Mouse (Mus musculus): ENCODE results near the gene Abca8a. TPM values are rescaled to one million over a fixed set of nuclear protein-coding genes. Genes with fewer than 3 reads are reported as not detected.
"Not testable (repeated sequence)": the region's sequence is repeated elsewhere in the genome, so short reads cannot be mapped to it uniquely, and the experiment has no call there.

The Abca8a gene
- polyA plus RNA-seq, 1 experiment from 2014 or later, result 3.5 TPM

DNA sequence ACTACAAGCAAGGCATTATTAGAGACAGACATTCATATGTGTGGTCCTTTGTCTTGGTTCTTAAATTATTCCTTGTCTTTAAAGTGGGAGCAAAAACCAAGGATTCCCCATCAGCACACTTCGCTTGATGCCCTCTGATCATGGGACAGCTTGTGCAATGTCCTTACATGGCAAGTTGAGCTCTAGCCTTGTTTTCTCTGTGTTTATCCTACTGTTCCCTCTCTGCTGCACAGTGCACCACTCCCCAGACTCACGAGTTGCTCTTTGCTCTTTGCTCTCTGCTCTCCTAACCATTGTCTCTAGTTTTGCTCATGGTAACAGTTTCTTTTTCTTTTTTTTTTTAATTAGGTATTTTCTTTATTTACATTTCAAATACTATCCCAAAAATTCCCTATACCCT is 35.7 kb downstream of the Abca8a start:
- H3K4me3 ChIP-seq, result no peak overlapping the region
- H3K4me2 ChIP-seq, result no peak overlapping the region
- 83% methylated on average over 2 of the region's 2 CpGs for WGBS
- no peaks in the 10 kb centered on the region for H3K27me3 ChIP-seq
- ATAC-seq (ENCODE audit: insufficient number of reproducible peaks, low FRiP score, low TSS enrichment, low read depth), result no peak
- H3K9ac ChIP-seq, result no peak overlapping the region
- H3K4me1 ChIP-seq, result no peaks in the 10 kb centered on the region
- no peak overlapping the region for H3K27ac ChIP-seq
- H3K36me3 ChIP-seq, result no peaks in the 10 kb centered on the region
- H3K9me3 ChIP-seq, result no peaks in the 10 kb centered on the region

DNA sequence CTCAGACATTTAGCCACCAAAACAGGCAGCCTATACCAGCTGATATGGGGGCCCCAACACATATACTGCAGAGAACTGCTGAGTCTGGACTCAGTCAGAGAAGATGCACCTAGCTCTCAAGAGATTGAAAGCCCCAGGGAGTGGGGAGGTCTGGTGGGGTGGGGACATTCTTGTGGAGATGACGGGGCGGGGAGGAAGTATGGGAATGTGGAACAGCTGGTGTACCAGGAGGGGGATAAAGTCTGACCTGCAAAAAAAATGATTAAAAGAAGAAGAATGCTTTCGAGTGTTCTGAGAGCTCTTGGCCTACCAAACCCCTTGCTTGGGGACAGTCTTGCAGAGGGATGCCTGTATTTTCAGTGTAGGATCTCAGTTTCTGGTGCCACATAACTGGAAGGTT is 42.1 kb downstream of the Abca8a start:
- 61% methylated on average over 3 of the region's 3 CpGs for WGBS

DNA sequence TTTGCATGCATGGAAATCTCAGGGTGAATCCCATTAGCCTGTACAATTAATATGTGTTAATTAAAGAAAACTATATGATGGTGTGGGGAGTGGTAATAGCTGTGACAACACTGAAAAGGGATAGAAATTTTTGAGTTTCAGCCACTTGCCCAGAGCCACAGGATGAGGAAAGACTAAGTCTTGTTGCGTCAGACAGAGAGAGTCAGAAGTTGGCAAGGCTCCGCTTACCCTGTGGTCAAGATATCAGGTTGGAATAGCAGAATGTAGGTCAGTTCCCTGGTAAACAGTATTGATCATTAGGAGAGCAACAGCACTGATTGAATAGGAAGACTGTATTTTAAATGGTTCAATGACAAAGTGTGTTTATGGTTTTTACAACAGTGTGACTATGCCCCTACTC is 58.0 kb downstream of the Abca8a start:
- Histone ChIP-seq H3K9ac (no peak overlapping the region), H3K27ac (no peak overlapping the region), H3K4me1 (no peaks in the 10 kb centered on the region), H3K27me3 (no peaks in the 10 kb centered on the region), H3K4me2 (no peak overlapping the region), H3K9me3 (no peaks in the 10 kb centered on the region), H3K4me3 (no peak overlapping the region), H3K36me3 (no peaks in the 10 kb centered on the region)
- 88% methylated on average over 2 of the region's 2 CpGs for WGBS
- no peak for ATAC-seq (ENCODE audit: insufficient number of reproducible peaks, low FRiP score, low TSS enrichment, low read depth)

More for the DNA sequence above, 42.1 kb downstream of the Abca8a start:
- no peak overlapping the region for H3K4me3 ChIP-seq
- H3K9ac ChIP-seq, result no peak overlapping the region
- H3K36me3 ChIP-seq, result no peaks in the 10 kb centered on the region
- H3K4me1 ChIP-seq, result no peaks in the 10 kb centered on the region
- no peak overlapping the region for H3K4me2 ChIP-seq
- no peak for ATAC-seq (ENCODE audit: insufficient number of reproducible peaks, low FRiP score, low TSS enrichment, low read depth)
- H3K27me3 ChIP-seq, result no peaks in the 10 kb centered on the region
- H3K9me3 ChIP-seq, result no peaks in the 10 kb centered on the region
- H3K27ac ChIP-seq, result no peak overlapping the region

DNA sequence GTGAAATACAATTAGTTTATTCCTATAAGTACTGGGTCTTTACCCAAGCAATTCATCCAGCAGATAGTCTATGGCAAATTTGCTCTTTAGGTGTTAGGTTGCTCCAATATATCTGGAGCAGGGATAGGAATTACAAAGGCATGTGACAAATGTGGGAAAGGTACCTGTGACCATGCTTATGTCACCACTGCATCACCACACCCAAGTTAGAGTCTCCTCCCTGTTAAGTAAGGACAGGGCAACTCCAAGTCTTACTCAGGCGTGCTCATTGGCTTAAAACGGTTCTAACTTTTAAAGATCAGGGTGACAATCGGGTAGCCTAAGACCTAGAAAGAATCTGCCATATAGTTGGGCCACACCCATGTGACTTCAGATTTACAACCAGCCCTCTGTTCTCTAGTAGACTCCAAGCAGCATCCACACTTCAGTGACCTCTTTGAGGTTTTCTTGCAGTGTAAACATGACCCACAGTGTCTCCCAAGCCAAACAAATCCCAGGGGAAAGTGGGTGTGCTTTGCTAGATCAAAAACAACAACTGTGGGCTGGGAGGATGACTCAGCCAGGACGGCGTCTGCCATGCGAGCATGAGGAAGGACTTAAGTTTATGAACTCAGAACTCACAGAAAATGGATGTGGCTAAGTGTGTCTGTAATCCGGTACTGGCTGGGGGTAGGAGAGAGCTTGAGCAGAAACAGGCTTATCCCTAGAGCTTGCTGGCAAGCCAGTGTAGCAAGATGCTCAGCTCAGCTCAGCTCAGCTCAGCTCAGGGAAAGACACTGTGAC is 66.7 kb downstream of the Abca8a start:
- no peaks in the 10 kb centered on the region for H3K27me3 ChIP-seq
- no peak overlapping the region for H3K4me3 ChIP-seq
- no peak for ATAC-seq (ENCODE audit: insufficient number of reproducible peaks, low FRiP score, low TSS enrichment, low read depth)
- H3K27ac ChIP-seq, result no peak overlapping the region
- no peak overlapping the region for H3K4me2 ChIP-seq
- WGBS, result 39% methylated on average over 7 of the region's 7 CpGs
- H3K4me1 ChIP-seq, result no peaks in the 10 kb centered on the region
- no peaks in the 10 kb centered on the region for H3K36me3 ChIP-seq
- no peaks in the 10 kb centered on the region for H3K9me3 ChIP-seq
- H3K9ac ChIP-seq, result no peak overlapping the region

DNA sequence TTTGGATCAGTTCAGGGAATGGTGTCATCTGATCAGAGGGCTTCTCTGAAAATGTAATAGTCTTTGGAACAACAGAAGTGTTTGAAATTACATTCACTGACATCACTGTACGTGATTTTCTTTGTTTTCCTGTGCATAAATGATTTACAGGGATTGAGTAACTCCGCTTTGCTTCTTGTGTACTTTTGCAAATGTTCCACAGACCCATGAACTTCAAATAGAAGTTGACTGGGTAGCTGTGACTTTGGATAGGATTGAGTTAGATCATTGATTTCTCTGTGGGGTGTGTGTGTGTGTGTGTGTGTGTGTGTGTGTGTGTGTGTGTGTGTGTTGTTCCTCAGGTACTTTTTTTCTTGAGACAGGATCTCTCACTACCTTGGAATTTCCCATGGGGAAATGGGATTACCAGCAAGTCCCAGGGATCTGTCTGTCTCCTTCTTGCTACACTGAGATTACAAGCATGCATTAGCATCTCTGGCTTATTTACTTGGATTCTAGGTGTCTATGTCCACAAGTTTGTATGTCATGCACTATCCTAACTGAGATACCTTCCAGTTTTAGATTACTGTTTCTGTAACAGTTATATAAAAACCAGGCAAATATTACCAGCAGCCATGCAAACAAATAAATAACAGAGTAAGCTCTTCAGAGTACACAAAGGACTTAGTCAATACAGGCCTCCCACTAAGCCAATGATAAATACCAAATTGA is 84.8 kb downstream of the Abca8a start:
- H3K4me1 ChIP-seq, result no peaks in the 10 kb centered on the region
- 83% methylated on average over 2 of the region's 2 CpGs for whole genome bisulfite sequencing
- H3K27me3 ChIP-seq, result no peaks in the 10 kb centered on the region
- H3K27ac ChIP-seq, result no peak overlapping the region
- no peaks in the 10 kb centered on the region; the same call in 1 of the 2 replicates for H3K9me3 ChIP-seq
- H3K9ac ChIP-seq, result no peak overlapping the region
- H3K36me3 ChIP-seq, result no peaks in the 10 kb centered on the region
- ATAC-seq (ENCODE audit: insufficient number of reproducible peaks, low FRiP score, low TSS enrichment, low read depth), result no peak
- H3K4me3 ChIP-seq, result no peak overlapping the region
- H3K4me2 ChIP-seq, result no peak overlapping the region

DNA sequence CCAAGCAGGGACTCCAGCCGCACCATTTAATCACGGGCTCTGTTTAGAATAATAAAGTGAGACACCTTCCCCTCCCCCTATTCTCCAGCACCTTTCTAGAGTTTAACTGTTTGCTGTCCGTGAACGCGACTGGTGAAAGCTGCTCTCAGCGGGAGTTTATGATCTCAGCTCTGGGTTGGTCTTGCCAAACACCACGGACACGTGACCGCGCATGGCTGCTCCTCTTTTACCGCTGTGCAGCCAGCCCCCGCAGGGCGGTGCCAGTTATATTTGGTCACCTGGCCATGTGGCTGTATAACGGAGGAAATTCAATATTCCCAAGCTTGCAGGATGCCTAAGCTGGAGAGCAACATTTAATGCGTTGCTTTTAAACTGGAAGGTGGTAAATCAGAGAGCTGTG is 100.2 kb downstream of the Abca8a start, which contains the start of gene Abca8b:
Abca8b (minus strand) TSS at position 222 of the 400 bp plus-strand sequence.
- Histone ChIP-seq H3K9ac (0 out of 2 replicates have a peak within 1 kb of the TSS, but pooled peaks have one; percentile 14), H3K36me3 (no peaks in the 10 kb centered on the region), H3K4me2 (peak within 1 kb of the TSS; percentile 72)

DNA sequence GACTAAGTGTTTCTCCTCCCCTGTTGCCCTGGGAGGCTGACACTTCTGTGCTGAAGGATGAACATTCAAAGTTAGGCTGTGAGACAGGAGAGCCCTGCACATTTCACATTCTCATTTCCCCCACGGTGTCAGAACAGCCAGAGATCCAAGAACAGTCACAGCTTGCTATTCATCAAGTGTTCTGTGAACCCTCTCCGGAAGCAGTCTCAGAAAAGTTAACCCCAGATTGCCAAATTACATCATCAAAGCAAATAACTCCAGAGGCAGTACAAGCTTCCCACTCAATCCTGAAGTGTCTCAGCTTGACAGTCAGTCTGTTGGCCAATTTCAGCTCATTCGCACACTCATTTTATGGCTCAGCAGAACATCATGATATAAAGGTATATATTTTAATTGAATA is 100.8 kb downstream of the Abca8a start:
- Histone ChIP-seq H3K36me3 (no peaks in the 10 kb centered on the region), H3K9ac (no peak overlapping the region), H3K9me3 (no peaks in the 10 kb centered on the region), H3K27me3 (no peaks in the 10 kb centered on the region), H3K4me2 (peak overlapping the region; percentile 72), H3K4me1 (peaks cover 12% of the 10 kb centered on the region), H3K27ac (0 out of 2 replicates have a peak overlapping the region, but pooled peaks have one; percentile 50), H3K4me3 (peak overlapping the region; percentile 45)
- under 1% methylated on average over 3 of the region's 3 CpGs for WGBS
- no peak for ATAC-seq (ENCODE audit: insufficient number of reproducible peaks, low FRiP score, low TSS enrichment, low read depth)

More for the DNA sequence above, 100.2 kb downstream of the Abca8a start, which contains the start of gene Abca8b:
- Histone ChIP-seq H3K4me1 (peaks cover 12% of the 10 kb centered on the region), H3K4me3 (peak within 1 kb of the TSS; percentile 45), H3K27me3 (no peaks in the 10 kb centered on the region), H3K27ac (peak within 1 kb of the TSS; percentile 54), H3K9me3 (no peaks in the 10 kb centered on the region)
- peak; percentile 86 for ATAC-seq (ENCODE audit: insufficient number of reproducible peaks, low FRiP score, low TSS enrichment, low read depth)
- WGBS, result under 1% methylated on average over 15 of the region's 15 CpGs

DNA sequence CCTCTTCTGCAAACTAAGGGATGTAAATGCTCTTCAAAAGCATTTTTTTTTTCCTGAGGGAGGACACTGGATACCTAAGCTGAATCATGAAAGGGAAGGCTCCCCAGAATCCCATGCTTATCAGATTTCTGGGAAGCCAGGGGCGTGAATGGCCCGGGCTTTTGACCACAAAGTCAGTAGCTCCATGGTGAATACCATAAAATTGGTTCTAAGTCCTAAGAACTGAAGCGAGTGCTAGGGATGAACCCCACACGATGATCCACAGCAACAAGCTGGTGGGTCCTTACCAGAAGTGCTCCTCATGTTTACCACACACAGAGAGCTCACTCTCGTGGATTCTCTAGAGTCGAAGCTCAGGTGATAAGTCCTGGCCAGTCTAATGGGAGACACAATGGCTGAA is 101.8 kb downstream of the Abca8a start:
- 44% methylated on average over 6 of the region's 6 CpGs for WGBS
- no peak overlapping the region for H3K4me3 ChIP-seq
- no peaks in the 10 kb centered on the region for H3K27me3 ChIP-seq
- no peak overlapping the region; the same call in 1 of the 2 replicates for H3K27ac ChIP-seq
- no peaks in the 10 kb centered on the region for H3K9me3 ChIP-seq
- peaks cover 12% of the 10 kb centered on the region for H3K4me1 ChIP-seq
- no peak overlapping the region for H3K4me2 ChIP-seq
- no peaks in the 10 kb centered on the region for H3K36me3 ChIP-seq
- ATAC-seq (ENCODE audit: insufficient number of reproducible peaks, low FRiP score, low TSS enrichment, low read depth), result no peak
- H3K9ac ChIP-seq, result no peak overlapping the region

DNA sequence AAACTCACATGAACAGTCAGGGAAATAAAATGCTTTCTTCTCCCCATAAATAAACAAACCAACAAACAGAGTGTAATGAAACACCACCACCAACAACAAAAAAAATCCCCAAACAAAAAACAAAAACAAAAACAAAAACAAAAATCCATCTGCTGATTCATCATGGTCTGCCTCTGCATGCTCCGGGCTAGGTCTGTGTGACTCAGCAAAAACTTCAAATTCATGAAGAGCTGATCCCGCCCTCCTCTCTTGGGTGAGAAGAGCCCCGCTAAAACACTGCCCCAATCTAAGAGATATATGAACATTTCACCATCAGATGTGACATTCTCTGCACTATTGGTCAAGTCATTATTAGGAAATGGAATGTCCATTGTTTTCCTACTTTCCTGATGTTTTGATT is 104.5 kb downstream of the Abca8a start:
- H3K27ac ChIP-seq, result no peak overlapping the region
- no peaks in the 10 kb centered on the region for H3K9me3 ChIP-seq
- H3K27me3 ChIP-seq, result no peaks in the 10 kb centered on the region
- H3K4me1 ChIP-seq, result peaks cover 14% of the 10 kb centered on the region
- H3K9ac ChIP-seq, result no peak overlapping the region
- H3K4me2 ChIP-seq, result no peak overlapping the region
- H3K4me3 ChIP-seq, result no peak overlapping the region
- 74% methylated on average over 3 of the region's 3 CpGs for WGBS
- no peak for ATAC-seq (ENCODE audit: insufficient number of reproducible peaks, low FRiP score, low TSS enrichment, low read depth)
- H3K36me3 ChIP-seq, result no peaks in the 10 kb centered on the region

DNA sequence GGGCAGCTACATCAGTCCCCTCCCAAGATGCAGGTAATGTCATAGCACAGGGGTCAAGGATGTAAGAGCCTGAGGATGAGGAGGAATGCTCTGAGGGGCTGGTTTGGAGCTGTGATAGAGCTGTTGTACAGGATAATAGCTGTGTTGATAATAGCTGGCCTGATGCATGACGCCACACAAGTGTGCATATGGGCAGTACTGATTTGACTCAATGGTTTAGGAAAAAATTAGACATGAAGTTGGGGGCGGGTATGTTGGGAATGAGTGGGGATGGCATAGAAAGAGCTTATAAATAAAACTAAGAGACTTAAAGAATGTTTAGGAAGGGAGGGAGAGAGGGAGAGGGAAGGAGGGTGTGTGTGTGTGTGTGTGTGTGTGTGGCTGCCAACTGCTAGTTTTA is 105.5 kb downstream of the Abca8a start:
- WGBS, result 91% methylated on average over 2 of the region's 2 CpGs

DNA sequence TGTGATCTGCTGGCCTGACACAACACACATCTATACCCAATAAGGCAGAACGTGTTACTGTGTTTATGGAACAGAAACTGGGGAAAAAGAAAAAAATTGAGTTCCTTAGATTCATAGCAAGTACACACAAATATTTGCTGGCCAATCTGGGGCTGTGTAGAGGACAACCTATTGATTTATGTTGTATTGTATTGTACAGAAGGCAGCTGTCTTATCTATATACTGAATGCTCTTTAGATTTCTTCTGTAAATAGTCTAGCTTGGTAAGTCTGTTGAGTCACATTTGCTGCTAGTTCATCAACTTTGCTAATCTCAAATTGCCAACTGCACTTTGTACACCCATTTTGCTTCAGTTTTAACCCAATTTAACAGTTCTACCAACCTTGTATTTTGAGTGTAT is 107.6 kb downstream of the Abca8a start:
- no peak for ATAC-seq (ENCODE audit: insufficient number of reproducible peaks, low FRiP score, low TSS enrichment, low read depth)
- H3K4me1 ChIP-seq, result peaks cover 2% of the 10 kb centered on the region; the same call in 1 of the 2 replicates
- H3K27me3 ChIP-seq, result no peaks in the 10 kb centered on the region
- H3K9ac ChIP-seq, result no peak overlapping the region
- WGBS, result 50% methylated on average over 1 of the region's 1 CpGs
- H3K9me3 ChIP-seq, result no peaks in the 10 kb centered on the region
- H3K27ac ChIP-seq, result no peak overlapping the region
- no peaks in the 10 kb centered on the region for H3K36me3 ChIP-seq
- no peak overlapping the region for H3K4me3 ChIP-seq
- no peak overlapping the region for H3K4me2 ChIP-seq

More for the DNA sequence above, 105.5 kb downstream of the Abca8a start:
- no peak for ATAC-seq (ENCODE audit: insufficient number of reproducible peaks, low FRiP score, low TSS enrichment, low read depth)
- Histone ChIP-seq H3K36me3 (no peaks in the 10 kb centered on the region), H3K9me3 (no peaks in the 10 kb centered on the region), H3K27ac (no peak overlapping the region), H3K4me3 (no peak overlapping the region), H3K9ac (no peak overlapping the region), H3K4me1 (peaks cover 12% of the 10 kb centered on the region), H3K4me2 (no peak overlapping the region), H3K27me3 (no peaks in the 10 kb centered on the region)

DNA sequence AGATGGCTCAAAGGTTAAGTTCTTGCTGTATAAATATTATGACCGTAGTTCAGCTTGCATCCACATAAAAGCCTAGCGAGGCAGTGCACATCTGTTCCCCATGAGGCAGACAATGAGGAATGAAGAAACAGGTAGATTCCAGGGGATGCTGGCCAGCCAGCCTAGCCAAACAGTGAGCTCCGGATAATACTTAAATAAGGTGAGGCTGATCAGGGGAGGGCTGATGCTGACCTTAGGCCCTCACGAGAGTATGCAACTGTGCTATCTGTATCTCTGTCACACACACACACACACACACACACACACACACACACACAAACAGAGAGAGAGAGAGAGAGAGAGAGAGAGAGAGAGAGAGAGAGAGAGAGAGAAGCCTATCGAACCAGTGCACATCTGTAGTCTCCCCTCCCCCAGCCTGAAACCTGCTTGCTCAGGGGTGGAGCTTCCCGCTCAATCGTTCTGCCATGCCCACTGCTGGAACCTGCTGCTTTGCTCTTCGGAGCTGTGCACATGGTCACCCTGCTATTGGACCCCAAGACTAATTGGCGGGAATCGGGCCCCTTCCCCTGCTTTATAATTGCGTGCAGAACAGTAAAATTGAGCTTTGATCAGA is 108.2 kb downstream of the Abca8a start:
- not testable (repeated sequence) for H3K9me3 ChIP-seq; H3K4me3 ChIP-seq; H3K27ac ChIP-seq; H3K9ac ChIP-seq; H3K27me3 ChIP-seq; H3K36me3 ChIP-seq; H3K4me2 ChIP-seq; H3K4me1 ChIP-seq; ATAC-seq (ENCODE audit: insufficient number of reproducible peaks, low FRiP score, low TSS enrichment, low read depth)
- WGBS, result 23% methylated on average over 11 of the region's 11 CpGs
